Mouse (Mus musculus) megakaryocyte-erythroid progenitor cell, adult 5 weeks (primary cell): ENCODE measurements around the gene Msi2. TPM values are rescaled to one million over a fixed set of nuclear protein-coding genes. Genes with fewer than 3 reads are reported as not detected.

ENCODE experiments used
- polyA plus RNA-seq: library from polyadenylated mRNA; stranded (reverse); fragments of >175 nt; gene quantifications from 2 replicates; pipeline ENCODE4 v1.2.3, GENCODE M21; 2012

The Msi2 gene
- 14.1 and 22.2 TPM in 2 replicates for polyA plus RNA-seq

DNA sequence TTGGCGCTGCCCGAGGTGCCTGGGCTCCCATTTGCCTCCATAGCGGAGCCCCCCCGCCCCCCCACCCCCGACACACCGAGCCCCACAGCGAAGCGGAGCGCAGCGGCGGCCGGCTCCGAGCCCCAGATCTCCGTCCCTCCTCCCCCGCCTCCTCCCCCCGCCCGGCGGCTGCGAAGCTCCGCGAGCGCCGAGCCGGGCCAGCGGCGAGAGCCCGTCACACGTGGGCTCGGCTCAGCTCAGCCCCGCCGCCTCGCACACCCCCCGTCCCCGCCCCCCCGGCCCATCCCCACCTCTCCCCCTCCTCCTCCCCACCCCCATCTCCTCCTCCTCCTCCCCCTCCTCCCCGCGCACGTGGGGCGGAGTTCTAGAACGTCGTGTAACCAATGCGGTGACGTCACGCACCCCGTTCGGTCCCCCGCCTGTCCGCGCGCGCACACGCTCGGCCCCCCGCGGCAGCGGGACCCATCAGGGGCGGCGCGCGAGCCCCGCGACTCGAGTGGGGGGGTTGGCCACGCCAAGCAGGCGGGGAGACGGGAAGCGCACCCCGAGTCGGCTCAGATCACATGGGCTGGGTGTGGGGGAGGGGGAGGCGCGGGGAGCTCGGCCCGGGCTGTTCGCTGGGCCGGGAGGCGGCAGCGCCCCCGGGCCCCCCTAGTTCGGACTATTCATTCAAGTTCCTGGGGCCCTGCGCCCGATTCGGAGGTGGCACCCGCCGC lies at the start of gene Msi2:
Gene Msi2 (minus strand): TSS at position 464 of the 716 bp plus-strand sequence.

DNA sequence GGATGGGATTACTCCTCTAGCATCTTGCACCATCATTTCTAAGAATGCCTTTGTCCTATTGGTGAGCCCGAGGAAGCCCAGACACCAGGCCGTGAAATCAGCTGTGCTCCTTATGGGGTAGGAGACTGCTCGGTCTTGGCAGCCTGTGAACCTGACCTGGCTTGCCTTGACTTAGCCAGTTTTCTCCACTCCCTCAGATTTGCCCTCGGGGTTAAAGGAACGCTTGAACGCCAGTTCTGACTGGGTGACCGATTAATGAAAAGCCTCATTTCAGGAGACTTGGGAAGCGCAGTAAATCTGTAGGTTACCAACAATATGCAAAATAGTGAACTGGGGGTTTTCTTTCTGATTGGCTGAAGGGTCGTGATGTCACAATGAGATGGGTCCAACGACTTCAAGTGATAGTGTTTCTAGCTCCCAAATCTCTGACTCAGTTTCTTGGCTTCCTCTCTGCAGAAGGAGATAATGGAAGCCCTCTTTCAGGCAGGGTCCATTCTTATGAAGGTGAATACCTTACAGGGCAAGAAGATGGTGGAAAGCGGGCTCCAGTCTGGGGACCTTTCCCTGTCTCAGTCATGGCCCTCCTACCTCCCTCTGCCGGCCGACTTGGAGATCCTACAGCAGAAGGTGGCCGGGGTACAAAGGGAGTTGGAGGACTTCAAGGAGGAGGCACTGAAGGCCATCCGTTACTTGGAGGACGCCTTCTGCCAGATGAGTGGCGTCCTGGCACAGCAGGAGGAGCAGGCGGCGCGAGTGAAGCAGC lies 424.5 kb downstream of the Msi2 start, which contains the start of gene Ccdc182:
Gene Ccdc182 (plus strand): TSS at position 428 of the 763 bp plus-strand sequence.

Other genes starting within 250 kb of the Msi2 start
- 12.8 and 14.0 TPM in 2 replicates for gene Akap1, start 146.1 kb upstream of the Msi2 start, polyA plus RNA-seq
- 4.1 and 5.5 TPM in 2 replicates for gene Scpep1, start 237.0 kb upstream of the Msi2 start, polyA plus RNA-seq
- not detected in 2 replicates for gene Elobl, start 248.4 kb upstream of the Msi2 start, polyA plus RNA-seq